Mouse (Mus musculus): ENCODE measurements around the gene Cldn34b4. TPM values are rescaled to one million over a fixed set of nuclear protein-coding genes. Genes with fewer than 3 reads are reported as not detected.

The Cldn34b4 gene
- polyA plus RNA-seq (2015; fragmentation: Nextera tagmentation; extraction: Ambion mirVana): not detected in 2 replicates

GRCm38 (mm10) chrX:76393050-76393449, at the start of gene Cldn34b4:
Gene Cldn34b4, plus strand, starts transcription at chrX:76393350.
- no peaks in the 10 kb centered on the region for H3K27me3 ChIP-seq
- H3K36me3 ChIP-seq: no peaks in the 10 kb centered on the region
- DNase-seq (no peak), ATAC-seq (ENCODE audit: low read depth) (no peak)
- WGBS (ENCODE audit: insufficient replicate concordance): 59% methylated on average over 3 of the region's 3 CpGs
- no peak within 1 kb of the TSS for H3K4me2 ChIP-seq
- H3K27ac ChIP-seq: no peak within 1 kb of the TSS
- no peak within 1 kb of the TSS for H3K4me3 ChIP-seq (replicated peaks)
- no peak within 1 kb of the TSS for H3K9ac ChIP-seq
- no peaks in the 10 kb centered on the region for H3K9me3 ChIP-seq (replicated peaks)
- no peaks in the 10 kb centered on the region for H3K4me1 ChIP-seq (replicated peaks)

Other genes starting within 250 kb of the Cldn34b4 start
- not detected in 2 replicates for gene Cldn34b3, start 129.0 kb upstream of the Cldn34b4 start, polyA plus RNA-seq (2015; fragmentation: Nextera tagmentation; extraction: Ambion mirVana)
- not detected in 2 replicates for gene Cldn34d, start 209.6 kb downstream of the Cldn34b4 start, polyA plus RNA-seq (2015; fragmentation: Nextera tagmentation; extraction: Ambion mirVana)

Measured in liver, embryonic 13.5 days (tissue).